13 mouse cellular contexts compared by ENCODE assay signal in genomic region chr8:8241755-8242501, GRCm38 (mm10).
DNase-seq lines count a peak whose midpoint lies in the region; ATAC-seq and TF ChIP-seq lines count a peak whose summit lies in the region.
"Had no signal": no experiment of that assay in that cellular context is flagged by ENCODE, and none has a peak within 500 bp of the region (broad histone marks: within the 10 kb centered on the region; RNA-seq: fewer than 3 reads in every experiment).

No protein-coding gene starts in this region.

- H3K27ac ChIP-seq in lung, embryonic 14.5 days (ENCODE audit: low read depth): no peak overlapping the region
- H3K27ac ChIP-seq in intestine, embryonic 16.5 days (ENCODE audit: low read length): peak overlapping the region; percentile 26; the same call in 1 of the 2 replicates
- no peak overlapping the region for H3K27ac ChIP-seq in neural tube, embryonic 12.5 days

- H3K27me3 ChIP-seq in lung, embryonic 14.5 days (ENCODE audit: insufficient read depth, low read length): no peaks in the 10 kb centered on the region
- no peaks in the 10 kb centered on the region for H3K27me3 ChIP-seq in intestine, embryonic 16.5 days (replicated peaks; ENCODE audit: control insufficient read depth, insufficient read depth, low read length)
- no peaks in the 10 kb centered on the region for H3K27me3 ChIP-seq in neural tube, embryonic 12.5 days (replicated peaks)

- H3K36me3 ChIP-seq in lung, embryonic 14.5 days (ENCODE audit: insufficient read depth): no peaks in the 10 kb centered on the region
- H3K36me3 ChIP-seq in intestine, embryonic 16.5 days (ENCODE audit: control insufficient read depth, insufficient read depth, low read length): no peaks in the 10 kb centered on the region
- H3K36me3 ChIP-seq in neural tube, embryonic 12.5 days: no peaks in the 10 kb centered on the region

- H3K4me1 ChIP-seq in lung, embryonic 14.5 days (ENCODE audit: insufficient read depth): 0 out of 2 replicates have a peak, but pooled peaks cover 3% of the 10 kb centered on the region
- H3K4me1 ChIP-seq in intestine, embryonic 16.5 days (ENCODE audit: control insufficient read depth, insufficient read depth, low read length): peaks cover 5% of the 10 kb centered on the region; the same call in 1 of the 2 replicates
- peaks cover 9% of the 10 kb centered on the region for H3K4me1 ChIP-seq in neural tube, embryonic 12.5 days

- 31% methylated on average over 3 of the region's 3 CpGs for WGBS in lung, embryonic 14.5 days
- 30% methylated on average over 3 of the region's 3 CpGs for WGBS in intestine, embryonic 16.5 days
- 19% methylated on average over 3 of the region's 3 CpGs for WGBS in neural tube, embryonic 12.5 days

- no peak overlapping the region for H3K4me2 ChIP-seq in lung, embryonic 14.5 days
- H3K4me2 ChIP-seq in intestine, embryonic 16.5 days (ENCODE audit: low read depth, low read length): no peak overlapping the region
- no peak overlapping the region for H3K4me2 ChIP-seq in neural tube, embryonic 12.5 days (replicated peaks)

- H3K9me3 ChIP-seq in lung, embryonic 14.5 days (ENCODE audit: low read depth, low read length): no peaks in the 10 kb centered on the region
- H3K9me3 ChIP-seq in intestine, embryonic 16.5 days (ENCODE audit: control insufficient read depth, low read length): no peaks in the 10 kb centered on the region
- H3K9me3 ChIP-seq in neural tube, embryonic 12.5 days: no peaks in the 10 kb centered on the region

- 0 out of 2 replicates have a peak, but pooled peaks have one; percentile 44 for ATAC-seq in lung, embryonic 14.5 days (ENCODE audit: insufficient read depth)
- peak; percentile 45; the same call in 1 of the 2 replicates for ATAC-seq in intestine, embryonic 16.5 days
- peak; percentile 75 for ATAC-seq in neural tube, embryonic 12.5 days (ENCODE audit: low FRiP score, low read depth)
- ATAC-seq: liver, postnatal 0 days had no signal

- H3K9ac ChIP-seq in lung, embryonic 14.5 days: no peak overlapping the region
- H3K9ac ChIP-seq in intestine, embryonic 16.5 days (ENCODE audit: low read depth, low read length): no peak overlapping the region
- H3K9ac ChIP-seq in neural tube, embryonic 12.5 days: no peak overlapping the region
- H3K9ac ChIP-seq: liver, postnatal 0 days had no signal

- no peak overlapping the region for H3K4me3 ChIP-seq in lung, embryonic 14.5 days (ENCODE audit: low read depth, low read length)
- no peak overlapping the region for H3K4me3 ChIP-seq in intestine, embryonic 16.5 days (ENCODE audit: low read length)
- H3K4me3 ChIP-seq in neural tube, embryonic 12.5 days: no peak overlapping the region
- H3K4me3 ChIP-seq: erythroblast, embryonic 14.5 days had no signal

- DNase-seq in embryo, embryonic 10.5 days (ENCODE audit: low spot score): peak; percentile 46
- DNase-seq in embryo, embryonic 10 days (ENCODE audit: low spot score): no peak
- no peak for DNase-seq in lung, embryonic 14.5 days
- no peak for DNase-seq in lung, postnatal 4 days
- no peak for DNase-seq in gastrocnemius, adult 8-10 months (ENCODE audit: low spot score in 2 of 2)
- DNase-seq in T-cell, adult 2 months (ENCODE audit: low spot score): no peak
- DNase-seq: adrenal gland, adult 8-10 months; cerebellum, adult 9-10 months; liver, postnatal 0 days; retina, postnatal 1 day had no signal

- no peak for TF ChIP-seq CTCF in lung, embryonic 14.5 days (IDR thresholded peaks at IDR 0.05; ENCODE audit: low read depth)
